Mouse (Mus musculus): ENCODE measurements at regions not wholly inside any gene's neighbourhood (a gene's known extent, or its start where the extent isn't known, plus 50 kb on each side); places are given as distances from the start of the nearest gene placed in this dataset.
A peak's percentile ranks its signal among the peaks of the same experiment; 100 is the strongest.
"Not testable (repeated sequence)": the region's sequence is repeated elsewhere in the genome, so short reads cannot be mapped to it uniquely, and the experiment has no call there.

GRCm38 (mm10) chr5:3141841-3142240 is 199.4 kb upstream of the Cdk6 start:
- DNase-seq (ENCODE audit: low spot score in 2 of 2), result not testable (repeated sequence)

- not testable (repeated sequence) for DNase-seq (ENCODE audit: low spot score in 2 of 2)
Measured at GRCm38 (mm10) chr5:3146544-3147295, 194.6 kb upstream of the Cdk6 start.

DNA sequence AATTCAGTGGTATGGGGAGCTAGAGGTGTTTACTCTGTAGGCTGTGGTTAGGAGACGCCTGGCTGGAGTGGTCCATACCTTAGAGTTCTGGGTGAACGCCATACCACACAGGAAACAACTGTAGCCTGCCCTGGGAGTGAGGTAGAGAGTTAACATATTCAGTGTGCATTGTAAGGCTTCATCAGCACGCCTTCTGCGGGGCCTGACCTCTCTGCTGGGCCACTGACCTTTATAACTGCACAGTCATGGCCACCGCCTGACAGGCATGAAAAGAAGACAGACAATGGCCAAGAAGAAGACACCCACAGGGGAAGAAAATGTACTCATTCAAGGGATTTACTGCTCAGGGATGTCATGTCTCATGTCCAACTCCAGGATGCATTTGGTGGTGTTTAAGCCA is 191.4 kb upstream of the Cdk6 start:
- not testable (repeated sequence) for DNase-seq (ENCODE audit: low spot score in 2 of 2)

- not testable (repeated sequence) for DNase-seq (ENCODE audit: low spot score in 2 of 2)
Measured at GRCm38 (mm10) chr5:3150766-3151165, 190.5 kb upstream of the Cdk6 start.

- DNase-seq (ENCODE audit: low spot score in 2 of 2), result not testable (repeated sequence)
Measured at GRCm38 (mm10) chr5:3151534-3152148, 189.6 kb upstream of the Cdk6 start.

- peak; percentile 61 to 70 for DNase-seq (ENCODE audit: low spot score in 2 of 2)
Measured at GRCm38 (mm10) chr5:3152149-3152865, 189.0 kb upstream of the Cdk6 start.

GRCm38 (mm10) chr5:3165511-3165910 is 175.8 kb upstream of the Cdk6 start:
- not testable (repeated sequence) for DNase-seq (ENCODE audit: low spot score in 2 of 2)

DNA sequence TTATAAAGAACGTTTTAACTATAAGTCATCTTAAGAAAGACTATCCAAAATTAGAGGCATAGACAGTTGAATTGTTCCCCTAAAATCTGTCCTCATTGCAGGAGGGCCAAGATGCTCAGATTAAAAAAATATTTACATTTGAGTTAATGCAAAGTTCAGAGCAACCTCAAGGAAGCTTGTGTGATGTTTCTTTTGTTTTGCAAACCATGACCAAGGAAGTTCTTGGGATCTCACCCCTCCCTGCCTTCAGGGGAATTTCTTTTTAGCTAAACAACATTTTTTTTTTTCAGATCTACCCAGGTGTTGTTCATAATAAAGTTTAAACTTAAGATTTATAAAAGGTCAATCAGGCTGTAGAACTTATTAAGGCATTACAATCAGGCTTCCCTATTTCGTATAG is 174.8 kb upstream of the Cdk6 start:
- DNase-seq (ENCODE audit: low spot score in 2 of 2), result not testable (repeated sequence)

DNA sequence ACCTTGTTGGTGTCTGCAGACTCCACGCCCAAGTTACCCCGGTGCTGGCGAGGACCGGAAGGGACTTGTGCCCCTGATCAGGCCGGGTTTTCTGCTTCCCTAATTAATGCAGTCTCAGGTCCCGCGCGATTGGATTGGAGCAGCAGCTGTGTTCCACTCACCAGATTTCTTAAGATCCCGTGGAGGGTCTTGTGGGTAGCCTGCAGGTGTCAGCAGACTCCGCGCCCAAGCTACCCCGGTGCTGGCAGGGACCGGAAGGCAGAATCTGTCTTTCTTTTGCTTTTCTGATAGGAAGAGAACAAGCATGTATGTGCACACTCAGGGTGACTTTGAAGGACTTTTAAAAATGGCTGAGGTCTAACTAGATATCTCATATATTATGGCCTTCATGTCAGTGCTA is 147.7 kb upstream of the Cdk6 start:
- DNase-seq (ENCODE audit: low spot score in 2 of 2), result not testable (repeated sequence)

GRCm38 (mm10) chr5:3197952-3198841 is 143.1 kb upstream of the Cdk6 start:
- peak in 1 of 2 experiments; percentile 13 for DNase-seq (ENCODE audit: low spot score in 2 of 2)

GRCm38 (mm10) chr5:3198869-3199550 is 142.3 kb upstream of the Cdk6 start:
- DNase-seq (ENCODE audit: low spot score in 2 of 2), result not testable (repeated sequence)

DNA sequence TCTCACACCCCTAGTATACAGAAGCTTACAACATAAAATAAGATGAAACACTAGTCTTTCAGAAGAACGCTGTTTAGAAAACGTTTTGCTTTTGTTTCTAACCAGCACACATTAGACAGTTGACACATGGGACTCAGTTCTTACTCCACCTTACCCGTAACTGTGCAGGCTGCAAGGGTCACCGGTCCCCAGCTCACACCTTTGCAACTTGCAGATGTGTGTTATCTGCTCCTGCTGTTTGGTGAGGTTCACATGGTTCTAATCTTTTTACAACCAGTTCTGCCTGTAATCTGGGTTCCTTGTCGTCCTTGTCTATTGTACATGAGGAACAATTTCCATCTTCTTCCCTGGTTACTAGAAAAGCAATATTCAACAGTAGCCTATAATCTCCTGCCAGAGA is 135.1 kb upstream of the Cdk6 start:
- not testable (repeated sequence) for DNase-seq (ENCODE audit: low spot score in 2 of 2)

DNA sequence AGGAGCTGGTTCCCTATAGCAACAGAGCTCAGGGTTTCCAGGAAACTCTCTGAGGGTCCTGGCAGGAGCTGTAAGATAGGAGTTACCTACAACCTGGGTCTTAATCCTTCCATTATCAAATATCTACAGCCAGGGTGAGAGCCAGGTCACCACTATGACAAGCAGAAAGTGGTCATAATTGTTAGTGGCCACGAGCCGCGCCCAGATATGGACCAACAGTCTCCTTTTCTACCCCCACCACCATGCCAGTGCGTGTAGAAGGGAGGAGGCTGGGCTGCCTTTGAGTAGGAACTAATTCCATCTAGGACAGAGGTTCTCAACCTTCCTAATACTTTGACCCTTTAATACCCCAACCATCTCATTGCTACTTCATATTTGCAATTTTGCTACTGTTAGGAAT is 133.0 kb upstream of the Cdk6 start:
- not testable (repeated sequence) for DNase-seq (ENCODE audit: low spot score in 2 of 2)

DNA sequence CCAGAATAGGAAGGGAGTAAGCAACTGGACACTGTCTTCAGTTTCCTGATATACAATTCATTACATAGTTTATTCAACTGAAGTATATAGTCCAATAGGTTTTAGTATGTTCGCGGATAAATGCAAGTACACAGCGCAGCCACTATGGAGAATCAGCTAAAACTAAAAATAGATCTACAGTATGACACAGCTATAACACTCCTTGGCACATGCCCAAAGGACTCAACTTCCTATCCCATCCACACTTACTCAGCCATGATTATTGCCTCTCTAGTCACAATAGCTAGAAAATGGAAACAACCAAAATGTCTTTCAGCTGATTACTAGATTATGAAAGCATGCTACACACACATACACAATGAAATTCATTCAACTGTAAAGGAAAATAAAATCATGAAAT is 130.0 kb upstream of the Cdk6 start:
- DNase-seq (ENCODE audit: low spot score in 2 of 2), result no peak

DNA sequence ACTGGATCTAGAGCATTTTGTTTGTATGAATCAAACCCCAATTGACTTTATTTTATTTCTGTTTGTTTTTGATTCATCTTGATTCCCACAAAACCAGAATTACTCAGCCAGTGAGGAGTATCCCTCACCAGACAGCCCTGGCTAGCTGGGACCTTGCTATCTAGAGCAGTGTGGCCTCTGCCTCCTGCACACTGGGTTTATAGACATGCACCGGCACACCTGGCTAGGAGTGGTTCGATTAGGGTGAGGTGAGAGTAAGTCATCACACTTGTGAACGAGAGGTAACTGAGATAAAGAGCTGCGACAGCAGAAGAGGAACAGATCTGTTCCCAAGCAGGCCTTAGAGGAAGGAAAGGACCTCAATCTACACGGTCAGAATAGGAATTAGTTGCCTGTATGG is 125.2 kb upstream of the Cdk6 start:
- no peak for DNase-seq (ENCODE audit: low spot score in 2 of 2)

GRCm38 (mm10) chr5:3219230-3219629 is 122.1 kb upstream of the Cdk6 start:
- no peak for DNase-seq (ENCODE audit: low spot score in 2 of 2)

DNA sequence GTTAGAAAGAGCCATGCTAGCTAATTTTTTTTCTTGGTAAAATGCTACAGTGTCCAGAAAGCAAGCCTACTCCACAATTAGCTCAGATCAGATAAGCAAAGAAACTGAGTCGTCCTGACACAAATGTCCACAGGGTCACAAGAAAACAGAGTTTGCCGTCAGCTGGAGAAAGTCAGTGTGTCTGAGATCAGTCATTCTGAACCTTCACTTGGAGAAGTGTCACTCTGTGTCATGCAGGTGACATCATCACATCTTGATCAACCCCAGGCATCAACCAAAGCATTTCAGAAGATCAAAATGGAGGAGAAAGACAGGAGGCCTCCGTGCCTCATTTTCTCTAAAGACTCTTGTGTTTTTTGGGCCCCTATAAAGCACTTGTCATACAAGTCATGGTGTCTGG is 121.5 kb upstream of the Cdk6 start:
- no peak for DNase-seq (ENCODE audit: low spot score in 2 of 2)

GRCm38 (mm10) chr5:3223819-3224218 is 117.5 kb upstream of the Cdk6 start:
- DNase-seq (ENCODE audit: low spot score in 2 of 2), result not testable (repeated sequence)

- DNase-seq (ENCODE audit: low spot score in 2 of 2), result not testable (repeated sequence)
Measured at GRCm38 (mm10) chr5:3224392-3225054, 116.8 kb upstream of the Cdk6 start.

DNA sequence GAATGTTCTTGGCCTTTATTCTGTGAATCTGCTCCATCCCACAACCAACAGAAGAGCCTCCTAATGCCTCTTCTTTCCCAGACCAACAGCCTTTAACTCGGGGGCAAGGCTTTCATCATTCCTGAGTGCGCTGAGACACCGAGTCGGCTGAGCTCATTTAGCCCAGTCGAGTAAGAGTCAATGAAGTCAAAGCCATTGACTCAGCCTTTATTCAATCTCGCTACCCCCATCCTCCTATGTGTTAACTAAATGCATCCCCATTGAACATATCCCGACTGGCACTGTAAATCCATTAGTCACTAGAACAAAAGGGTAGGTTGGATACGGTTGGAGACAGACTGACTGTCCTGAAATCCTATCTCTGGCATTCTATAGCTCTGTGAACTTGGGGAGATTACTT is 115.9 kb upstream of the Cdk6 start:
- not testable (repeated sequence) for DNase-seq (ENCODE audit: low spot score in 2 of 2)

Data from frontal cortex, postnatal 10 days (tissue).